Mouse (Mus musculus): ENCODE data around the gene Trp53bp1.

The Trp53bp1 gene

GRCm38 (mm10) chr2:121249758-121250157 is 21.4 kb downstream of the Trp53bp1 start:
- DNase-seq (ENCODE audit: low spot score in 2 of 2), result no peak

DNA sequence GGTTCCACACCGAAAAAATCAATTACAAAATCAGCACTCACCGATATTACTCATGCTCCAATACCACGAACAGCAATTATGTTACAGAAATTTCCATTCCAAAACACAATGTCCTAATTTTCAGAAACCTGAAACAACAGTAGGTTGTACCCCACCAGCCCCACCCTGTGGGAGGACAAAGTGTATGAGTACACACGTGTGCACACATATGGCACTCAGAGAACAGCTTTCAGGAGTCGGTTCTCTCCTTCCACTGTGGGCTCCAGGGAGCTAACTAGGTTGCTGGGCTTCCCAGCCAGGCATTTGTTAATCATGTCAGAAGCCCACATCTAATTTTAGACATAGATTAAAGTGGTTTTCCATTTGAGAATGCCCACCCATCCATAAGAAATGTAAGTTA is 27.1 kb downstream of the Trp53bp1 start:
- no peak for DNase-seq (ENCODE audit: low spot score in 2 of 2)

- DNase-seq (ENCODE audit: low spot score in 2 of 2), result no peak
Measured at GRCm38 (mm10) chr2:121239426-121239825, 31.8 kb downstream of the Trp53bp1 start.

DNA sequence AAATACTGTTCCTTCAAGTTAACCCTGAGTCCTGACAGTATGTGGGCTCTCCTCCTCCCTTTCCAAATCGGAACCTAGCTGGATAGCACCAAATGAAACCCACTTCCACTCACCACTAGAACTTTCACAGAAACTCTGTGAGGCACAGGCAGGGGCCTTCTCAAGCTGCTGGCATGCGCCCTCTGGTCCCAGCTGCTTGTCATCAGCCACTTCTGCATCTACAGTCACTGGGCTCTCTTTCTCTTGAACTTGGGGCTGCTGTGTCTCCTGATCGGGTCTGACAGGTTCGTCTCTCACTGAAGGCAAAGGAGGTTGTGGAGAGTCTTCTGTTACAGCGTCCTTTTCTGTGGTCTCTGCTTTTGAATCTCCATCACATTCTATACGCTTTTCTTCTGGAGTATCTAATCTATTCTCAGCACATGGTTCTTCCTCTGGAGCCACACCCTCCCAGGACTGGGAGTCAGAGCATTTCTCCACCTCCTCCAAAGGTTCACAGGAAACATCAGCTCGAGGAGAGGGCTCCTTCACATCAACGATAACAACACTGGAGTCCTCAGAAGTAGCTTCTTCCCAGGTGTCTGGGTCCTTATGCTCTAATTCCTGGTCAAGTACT is 35.6 kb downstream of the Trp53bp1 start:
- peak; percentile 19 to 60 for DNase-seq (ENCODE audit: low spot score in 2 of 2)

- DNase-seq (ENCODE audit: low spot score in 2 of 2), result no peak
Measured at GRCm38 (mm10) chr2:121228135-121228534, 43.1 kb downstream of the Trp53bp1 start.

DNA sequence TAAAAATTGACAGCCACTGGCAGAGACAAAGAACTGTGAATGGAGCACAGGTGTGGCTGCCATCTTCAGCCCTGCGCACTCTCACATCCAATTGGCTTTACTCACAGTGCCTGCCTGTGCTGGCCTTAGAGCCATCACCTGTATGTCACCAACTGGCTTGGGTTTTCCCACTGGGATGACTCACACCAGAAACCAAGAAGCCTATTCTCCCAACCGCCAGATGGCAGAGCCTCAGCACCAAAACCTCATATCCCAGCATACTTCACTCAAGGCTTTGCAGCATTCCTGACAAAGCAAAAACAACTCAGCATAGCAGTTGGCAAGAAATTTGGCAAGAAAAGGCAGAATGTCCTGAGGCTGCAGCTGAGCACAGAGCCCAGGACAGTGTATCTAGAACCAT is 48.2 kb downstream of the Trp53bp1 start:
- no peak for DNase-seq (ENCODE audit: low spot score in 2 of 2)

- DNase-seq (ENCODE audit: low spot score in 2 of 2), result no peak
Measured at GRCm38 (mm10) chr2:121219994-121220393, 51.2 kb downstream of the Trp53bp1 start.

DNA sequence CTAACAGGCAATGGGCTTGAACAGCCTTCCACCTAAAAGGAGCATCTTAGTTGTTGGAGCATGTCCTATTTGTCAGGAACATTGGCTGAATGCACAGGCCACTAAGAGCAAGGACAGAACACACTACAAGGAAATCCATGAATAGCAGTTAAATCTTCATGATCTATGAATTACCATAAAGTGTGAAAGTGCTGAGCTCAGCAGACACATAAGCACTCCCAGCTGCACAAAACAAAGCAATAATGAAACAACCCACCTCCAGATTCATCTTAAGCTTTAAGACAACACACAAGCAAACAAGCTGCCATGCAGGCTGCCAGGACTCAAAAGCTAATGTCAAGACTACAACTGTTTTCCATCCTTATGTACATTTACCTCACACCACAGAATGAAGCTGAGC is 52.0 kb downstream of the Trp53bp1 start:
- DNase-seq (ENCODE audit: low spot score in 2 of 2), result no peak

DNA sequence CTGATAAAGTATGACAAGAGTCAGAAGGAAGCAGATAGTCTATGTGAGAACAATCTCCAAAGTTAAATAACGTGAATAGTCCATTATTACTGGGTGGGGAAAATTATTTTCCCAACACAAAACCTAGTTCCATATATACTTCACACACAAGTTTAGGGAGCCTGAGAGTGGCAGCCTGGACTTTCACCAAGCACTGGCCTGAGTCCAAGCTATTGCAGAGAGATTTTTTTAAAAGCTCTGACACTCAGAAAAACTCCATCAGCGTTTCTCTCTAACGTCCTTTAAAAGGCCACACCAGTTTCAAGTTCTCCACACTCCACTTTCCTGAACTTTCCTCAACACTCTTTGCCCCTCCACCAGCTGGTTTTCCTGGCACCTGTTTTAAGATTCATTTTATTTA is 56.7 kb downstream of the Trp53bp1 start:
- no peak for DNase-seq (ENCODE audit: low spot score in 2 of 2)

DNA sequence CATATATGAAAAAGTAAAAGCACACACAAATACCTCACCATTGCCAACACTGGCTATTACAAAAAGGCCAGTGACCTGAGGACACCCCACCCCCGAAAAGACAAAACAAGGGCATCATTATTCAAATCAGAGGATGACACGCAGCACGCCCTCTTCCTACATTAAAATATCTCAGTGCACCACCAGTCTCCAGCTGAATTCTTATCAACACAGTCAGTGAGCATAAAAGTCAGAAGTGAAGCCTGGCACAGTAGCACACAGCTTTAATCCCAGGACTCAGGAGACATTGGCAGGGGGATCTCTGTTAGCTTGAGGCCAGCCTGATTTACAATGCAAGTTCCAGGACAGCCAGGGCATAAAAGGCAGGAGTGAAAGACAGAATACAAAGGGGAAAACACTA is 64.7 kb downstream of the Trp53bp1 start:
- DNase-seq (ENCODE audit: low spot score in 2 of 2), result no peak

- no peak for DNase-seq (ENCODE audit: low spot score in 2 of 2)
Measured at GRCm38 (mm10) chr2:121204276-121204675, 66.9 kb downstream of the Trp53bp1 start.

GRCm38 (mm10) chr2:121195466-121195865 is 75.7 kb downstream of the Trp53bp1 start:
- no peak for DNase-seq (ENCODE audit: low spot score in 2 of 2)

GRCm38 (mm10) chr2:121188530-121188929 is 82.7 kb downstream of the Trp53bp1 start:
- no peak for DNase-seq (ENCODE audit: low spot score in 2 of 2)

- DNase-seq (ENCODE audit: low spot score in 2 of 2), result no peak
Measured at GRCm38 (mm10) chr2:121184142-121184541, 87.1 kb downstream of the Trp53bp1 start.

DNA sequence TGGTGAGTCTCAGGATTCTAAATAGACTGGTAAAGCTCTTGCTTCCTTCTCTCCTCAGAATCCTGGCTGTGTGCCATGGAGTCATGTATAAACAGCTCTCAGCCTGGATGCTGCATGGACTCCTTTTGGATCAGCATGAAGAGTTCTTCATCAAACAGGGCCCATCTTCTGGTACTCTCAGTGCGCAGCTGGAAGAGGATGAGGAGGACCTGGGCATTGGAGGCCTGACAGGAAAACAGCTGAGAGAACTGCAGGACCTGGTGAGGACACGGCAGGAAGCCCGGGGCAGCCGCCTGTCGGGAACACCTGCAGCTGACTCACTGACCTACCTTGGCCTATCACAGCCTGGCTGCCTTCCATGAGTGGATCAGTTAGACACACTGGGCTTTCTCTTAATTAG is 87.8 kb downstream of the Trp53bp1 start:
- no peak for DNase-seq (ENCODE audit: low spot score in 2 of 2)

DNA sequence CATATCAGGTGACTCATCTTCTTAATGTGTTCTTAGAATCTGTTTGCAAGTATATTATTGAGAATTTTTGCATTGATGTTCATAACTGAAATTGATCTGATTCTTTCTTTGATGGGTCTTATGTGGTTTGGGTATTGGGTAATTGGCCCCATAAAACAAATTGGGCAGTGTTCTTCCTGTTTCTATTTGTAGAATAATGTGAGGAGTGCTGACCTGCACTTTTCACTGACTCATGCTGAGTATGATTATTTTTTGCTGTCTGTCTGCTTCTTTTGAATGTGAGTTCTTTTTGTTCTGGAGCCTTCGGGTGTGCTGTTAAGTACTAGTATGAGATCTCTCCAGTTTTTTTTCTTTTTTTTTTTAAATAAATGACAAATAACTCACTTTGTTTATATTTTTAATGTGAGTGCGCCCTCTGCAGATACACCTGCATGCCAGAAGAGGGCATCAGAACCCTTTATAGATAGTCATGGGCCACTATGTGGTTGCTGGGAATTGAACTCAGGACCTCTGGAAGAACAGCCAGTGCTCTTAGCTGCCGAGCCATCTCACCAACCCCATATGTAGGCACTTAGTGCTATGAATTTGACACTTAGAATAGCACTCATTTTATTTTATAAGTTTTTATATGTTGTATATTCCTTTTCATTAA is 92.3 kb downstream of the Trp53bp1 start:
- no peak for DNase-seq (ENCODE audit: low spot score in 2 of 2)

- DNase-seq (ENCODE audit: low spot score in 2 of 2), result peak; percentile 91 to 92
Measured at GRCm38 (mm10) chr2:121170980-121171742, 100.0 kb downstream of the Trp53bp1 start, which contains the start of gene Zscan29. Gene Zscan29 (minus strand): TSS chr2:121171125.

GRCm38 (mm10) chr2:121170481-121170971 is 100.7 kb downstream of the Trp53bp1 start, which contains the start of gene Tubgcp4:
Gene Tubgcp4 (plus strand): TSS chr2:121170654.
- peak; percentile 34 to 54 for DNase-seq (ENCODE audit: low spot score in 2 of 2)

DNA sequence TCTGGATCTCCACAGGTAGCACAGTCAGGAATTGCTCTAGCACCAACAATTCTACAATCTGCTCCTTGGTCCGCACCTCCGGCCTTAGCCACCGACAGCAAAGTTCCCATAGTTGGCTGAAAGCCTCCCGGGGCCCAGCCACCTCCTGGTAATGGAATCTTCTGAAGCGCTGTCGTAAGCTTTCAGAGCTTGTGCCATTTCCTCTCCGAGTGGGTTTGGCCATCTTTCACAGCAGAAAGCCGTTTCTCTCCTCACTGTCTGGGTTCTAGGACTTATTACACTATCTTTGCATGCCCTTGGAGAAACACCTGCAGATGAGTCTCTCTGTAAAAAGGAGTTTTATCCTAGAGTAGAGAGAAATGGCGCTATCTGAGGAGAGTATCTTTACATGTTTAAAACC is 101.3 kb downstream of the Trp53bp1 start:
- DNase-seq (ENCODE audit: low spot score in 2 of 2), result peak; percentile 14 to 33

DNA sequence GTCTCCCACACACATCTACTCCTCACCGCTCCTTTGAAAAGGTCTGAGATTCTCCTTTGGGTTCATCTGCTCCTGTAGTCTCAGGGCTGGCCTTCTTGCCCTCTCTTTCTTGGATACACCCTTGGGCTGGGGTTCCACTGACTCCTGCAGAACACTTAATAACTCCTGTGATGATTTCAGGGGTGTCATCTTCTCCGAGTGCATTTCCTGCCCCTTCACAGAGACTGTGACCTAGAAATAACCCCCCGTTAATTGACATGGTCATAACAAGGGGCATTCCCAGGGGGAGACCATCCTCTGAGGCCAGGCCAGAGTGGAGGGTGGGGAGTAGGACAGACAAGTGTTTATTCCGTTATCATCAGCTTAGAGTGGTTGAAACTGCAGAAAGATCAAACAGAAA is 102.0 kb downstream of the Trp53bp1 start:
- no peak for DNase-seq (ENCODE audit: low spot score in 2 of 2)

DNA sequence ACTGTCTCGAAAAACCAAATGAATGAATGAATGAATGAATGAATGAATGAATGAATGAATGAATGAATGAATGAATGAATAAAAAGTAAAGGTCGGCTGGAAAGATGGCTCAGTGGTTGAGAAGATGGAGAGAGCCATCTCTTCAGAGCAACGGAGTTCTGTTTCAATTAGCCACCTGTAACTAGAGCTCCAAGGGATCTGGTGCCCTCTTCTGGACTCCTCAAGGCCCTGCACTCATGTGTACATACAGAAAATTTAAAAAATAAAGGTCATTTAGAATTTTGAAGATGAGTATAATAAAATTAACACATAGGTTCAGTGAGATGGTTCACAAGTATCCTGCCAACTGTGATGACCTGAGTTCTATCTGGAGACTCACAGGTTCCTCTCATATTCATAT is 118.1 kb downstream of the Trp53bp1 start:
- no peak for DNase-seq (ENCODE audit: low spot score in 2 of 2)

- no peak for DNase-seq (ENCODE audit: low spot score in 2 of 2)
Measured at GRCm38 (mm10) chr2:121149679-121150078, 121.5 kb downstream of the Trp53bp1 start.
